Mouse (Mus musculus) neural tube, embryonic 13.5 days (tissue): ENCODE results near the gene Dhdds. TPM values are rescaled to one million over a fixed set of nuclear protein-coding genes. Genes with fewer than 3 reads are reported as not detected.

Experiments used
- ATAC-seq: fragments of 200-750 bp; cut with Nextera tagmentation; 2 replicates; pipeline ENCODE4 v1.8.0; 2017; ENCODE audit warnings: low read depth, mild to moderate bottlenecking, moderate TSS enrichment, moderate library complexity
- H3K27ac ChIP-seq: fragments of 300-500 bp; sonication (generic); replicated peaks from 2 replicates; pipeline ENCODE4 v1.5.1; 2015; ENCODE audit warnings: moderate library complexity, mild to moderate bottlenecking, inconsistent platforms
- H3K27me3 ChIP-seq: fragments of 300-500 bp; sonication (generic); 2 replicates; pipeline ENCODE4 v1.6.1; 2015; ENCODE audit warnings: mild to moderate bottlenecking, inconsistent platforms
- H3K36me3 ChIP-seq: fragments of 300-500 bp; sonication (generic); 2 replicates; pipeline ENCODE4 v1.6.1; 2015; ENCODE audit warnings: mild to moderate bottlenecking, inconsistent platforms
- H3K4me1 ChIP-seq: fragments of 300-500 bp; sonication (generic); replicated peaks from 2 replicates; pipeline ENCODE4 v1.6.1; 2015; ENCODE audit warnings: inconsistent platforms
- H3K4me2 ChIP-seq: fragments of 300-500 bp; sonication (generic); 2 replicates; pipeline ENCODE4 v1.6.1; 2015; ENCODE audit warnings: inconsistent platforms, mild to moderate bottlenecking, moderate library complexity
- H3K4me3 ChIP-seq: fragments of 300-500 bp; sonication (generic); 2 replicates; pipeline ENCODE4 v1.5.1; 2015; ENCODE audit warnings: mild to moderate bottlenecking, inconsistent platforms
- H3K9ac ChIP-seq: fragments of 300-500 bp; sonication (generic); 2 replicates; pipeline ENCODE4 v1.6.1; 2015; ENCODE audit warnings: moderate library complexity, mild to moderate bottlenecking, inconsistent platforms
- H3K9me3 ChIP-seq: fragments of 300-500 bp; sonication (generic); 2 replicates; pipeline ENCODE4 v1.6.1; 2016; ENCODE audit warnings: inconsistent platforms
- WGBS: fragments of 180-500 bp; shearing (Covaris S2); methylation state at CpG from one replicate; pipeline ENCODE4 v1.1.7; 2015; 5-methylcytosine and 5-hydroxymethylcytosine counted together
- polyA plus RNA-seq: library from polyadenylated mRNA; unstranded; fragments of >200 nt; fragmentation: Nextera tagmentation; extraction: Ambion mirVana; gene quantifications from 2 replicates; pipeline ENCODE4 v1.2.1, GENCODE M21; 2015

Gene Dhdds
- polyA plus RNA-seq, 1 experiment from 2014 or later: 44.3 TPM

GRCm38 (mm10) chr4:133967866-133968149, 32.9 kb downstream of the Dhdds start:
- peaks cover 47% of the 10 kb centered on the region for H3K4me1 ChIP-seq
- H3K9ac ChIP-seq: peak overlapping the region; percentile 96
- H3K4me3 ChIP-seq: peak overlapping the region; percentile 74
- peak overlapping the region; percentile 98 for H3K4me2 ChIP-seq
- no peaks in the 10 kb centered on the region for H3K27me3 ChIP-seq
- no peaks in the 10 kb centered on the region for H3K9me3 ChIP-seq
- H3K36me3 ChIP-seq: peaks cover 41% of the 10 kb centered on the region
- H3K27ac ChIP-seq: peak overlapping the region; percentile 99
- peak; percentile 88 for ATAC-seq
- under 1% methylated on average over 29 of the region's 29 CpGs for WGBS

- Histone ChIP-seq H3K36me3 (peaks cover 40% of the 10 kb centered on the region), H3K4me2 (peak overlapping the region; percentile 98), H3K27me3 (no peaks in the 10 kb centered on the region), H3K9me3 (no peaks in the 10 kb centered on the region), H3K27ac (peak overlapping the region; percentile 99), H3K4me3 (peak overlapping the region; percentile 74), H3K9ac (peak overlapping the region; percentile 96), H3K4me1 (peaks cover 47% of the 10 kb centered on the region)
- peak; percentile 68 for ATAC-seq
- WGBS: under 1% methylated on average over 65 of the region's 101 CpGs
Measured at GRCm38 (mm10) chr4:133967138-133967865, 33.4 kb downstream of the Dhdds start.

- ATAC-seq: no peak
- no peaks in the 10 kb centered on the region for H3K27me3 ChIP-seq
- peaks cover 47% of the 10 kb centered on the region for H3K4me1 ChIP-seq
- peak overlapping the region; percentile 29; the same call in 1 of the 2 replicates for H3K27ac ChIP-seq
- peak overlapping the region; percentile 96 for H3K9ac ChIP-seq
- WGBS: 50% methylated on average over 12 of the region's 12 CpGs
- H3K4me2 ChIP-seq: peak overlapping the region; percentile 98
- H3K9me3 ChIP-seq: no peaks in the 10 kb centered on the region
- H3K4me3 ChIP-seq: peak overlapping the region; percentile 74
- peaks cover 40% of the 10 kb centered on the region for H3K36me3 ChIP-seq
Measured at GRCm38 (mm10) chr4:133966271-133966940, 34.3 kb downstream of the Dhdds start.

- Histone ChIP-seq H3K4me2 (no peak overlapping the region), H3K27me3 (no peaks in the 10 kb centered on the region), H3K4me1 (peaks cover 15% of the 10 kb centered on the region), H3K9me3 (no peaks in the 10 kb centered on the region), H3K27ac (no peak overlapping the region), H3K4me3 (no peak overlapping the region), H3K36me3 (peaks cover 36% of the 10 kb centered on the region), H3K9ac (no peak overlapping the region)
- no peak for ATAC-seq
- WGBS: 86% methylated on average over 7 of the region's 7 CpGs
Measured at GRCm38 (mm10) chr4:133962566-133962965, 38.2 kb downstream of the Dhdds start.

- Histone ChIP-seq H3K27me3 (no peaks in the 10 kb centered on the region), H3K4me3 (no peak overlapping the region), H3K4me1 (no peaks in the 10 kb centered on the region), H3K9ac (no peak overlapping the region), H3K36me3 (peaks cover 15% of the 10 kb centered on the region), H3K27ac (no peak overlapping the region), H3K9me3 (no peaks in the 10 kb centered on the region), H3K4me2 (no peak overlapping the region)
- ATAC-seq: no peak
- WGBS: 77% methylated on average over 1 of the region's 1 CpGs
Measured at GRCm38 (mm10) chr4:133958884-133959283, 41.8 kb downstream of the Dhdds start.

GRCm38 (mm10) chr4:133956358-133956757, 44.4 kb downstream of the Dhdds start:
- Histone ChIP-seq H3K4me3 (no peak overlapping the region), H3K9ac (no peak overlapping the region), H3K9me3 (no peaks in the 10 kb centered on the region), H3K27me3 (no peaks in the 10 kb centered on the region), H3K36me3 (no peaks in the 10 kb centered on the region), H3K4me2 (no peak overlapping the region), H3K27ac (no peak overlapping the region), H3K4me1 (no peaks in the 10 kb centered on the region)
- 87% methylated on average over 4 of the region's 4 CpGs for WGBS
- ATAC-seq: no peak

GRCm38 (mm10) chr4:133946736-133947135, 54.0 kb downstream of the Dhdds start:
- Histone ChIP-seq H3K9me3 (no peaks in the 10 kb centered on the region), H3K4me1 (no peaks in the 10 kb centered on the region), H3K4me2 (no peak overlapping the region), H3K36me3 (no peaks in the 10 kb centered on the region), H3K9ac (no peak overlapping the region), H3K27ac (no peak overlapping the region), H3K4me3 (no peak overlapping the region), H3K27me3 (no peaks in the 10 kb centered on the region)
- no peak for ATAC-seq
- WGBS: 73% methylated on average over 4 of the region's 4 CpGs

- H3K36me3 ChIP-seq: no peaks in the 10 kb centered on the region
- WGBS: 82% methylated on average over 3 of the region's 3 CpGs
- no peak overlapping the region for H3K4me3 ChIP-seq
- no peaks in the 10 kb centered on the region for H3K27me3 ChIP-seq
- H3K4me1 ChIP-seq: no peaks in the 10 kb centered on the region
- no peak overlapping the region for H3K27ac ChIP-seq
- H3K9ac ChIP-seq: no peak overlapping the region
- H3K9me3 ChIP-seq: no peaks in the 10 kb centered on the region
- no peak overlapping the region for H3K4me2 ChIP-seq
- no peak for ATAC-seq
Measured at GRCm38 (mm10) chr4:133943791-133944190, 56.9 kb downstream of the Dhdds start.

GRCm38 (mm10) chr4:133942679-133943078, 58.0 kb downstream of the Dhdds start:
- Histone ChIP-seq H3K27ac (no peak overlapping the region), H3K9me3 (no peaks in the 10 kb centered on the region), H3K4me1 (no peaks in the 10 kb centered on the region), H3K36me3 (no peaks in the 10 kb centered on the region), H3K27me3 (no peaks in the 10 kb centered on the region), H3K9ac (no peak overlapping the region), H3K4me2 (no peak overlapping the region), H3K4me3 (no peak overlapping the region)
- no peak for ATAC-seq
- 95% methylated on average over 4 of the region's 4 CpGs for WGBS

GRCm38 (mm10) chr4:133941576-133941975, 59.1 kb downstream of the Dhdds start:
- H3K4me2 ChIP-seq: no peak overlapping the region
- H3K9ac ChIP-seq: no peak overlapping the region
- no peaks in the 10 kb centered on the region for H3K27me3 ChIP-seq
- H3K27ac ChIP-seq: no peak overlapping the region
- H3K4me1 ChIP-seq: no peaks in the 10 kb centered on the region
- H3K36me3 ChIP-seq: no peaks in the 10 kb centered on the region
- ATAC-seq: no peak
- no peaks in the 10 kb centered on the region for H3K9me3 ChIP-seq
- no peak overlapping the region for H3K4me3 ChIP-seq
- whole genome bisulfite sequencing: 62% methylated on average over 3 of the region's 3 CpGs

- Histone ChIP-seq H3K9ac (no peak overlapping the region), H3K4me1 (no peaks in the 10 kb centered on the region), H3K27ac (no peak overlapping the region), H3K27me3 (no peaks in the 10 kb centered on the region), H3K4me2 (no peak overlapping the region), H3K36me3 (no peaks in the 10 kb centered on the region), H3K9me3 (no peaks in the 10 kb centered on the region), H3K4me3 (no peak overlapping the region)
- WGBS: 88% methylated on average over 13 of the region's 13 CpGs
- no peak for ATAC-seq
Measured at GRCm38 (mm10) chr4:133940386-133941260, 60.1 kb downstream of the Dhdds start.

GRCm38 (mm10) chr4:133938077-133938476, 62.6 kb downstream of the Dhdds start:
- Histone ChIP-seq H3K4me3 (no peak overlapping the region), H3K27ac (no peak overlapping the region), H3K4me1 (no peaks in the 10 kb centered on the region), H3K9ac (no peak overlapping the region), H3K4me2 (no peak overlapping the region), H3K9me3 (no peaks in the 10 kb centered on the region), H3K27me3 (no peaks in the 10 kb centered on the region), H3K36me3 (no peaks in the 10 kb centered on the region)
- 65% methylated on average over 2 of the region's 2 CpGs for WGBS
- no peak for ATAC-seq
